Mouse (Mus musculus): ENCODE results near the gene Aars.

DNA sequence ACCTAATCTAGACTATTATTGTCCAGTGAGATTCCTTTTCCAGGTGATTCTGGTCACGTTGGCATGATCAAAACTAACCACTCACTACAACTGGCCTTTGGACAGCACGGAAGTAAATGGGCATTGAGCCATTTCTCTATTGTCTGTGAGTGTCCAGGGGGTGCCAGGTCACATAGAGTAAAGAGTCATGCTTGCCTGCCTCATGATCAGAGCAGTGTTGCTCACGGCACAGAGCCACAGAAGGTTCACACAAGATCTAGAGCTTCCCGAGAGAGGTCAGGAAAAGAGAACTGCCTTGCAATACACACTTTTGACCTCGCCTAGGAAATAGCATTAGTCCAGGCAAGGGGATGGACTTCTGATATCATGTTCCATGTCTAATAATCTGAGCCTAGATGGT is 46.5 kb downstream of the Aars start:
- TF ChIP-seq POLR2A (IDR thresholded peaks at IDR 0.05; ENCODE audit: insufficient read depth, low read depth, low read length) (no peak), CTCF (IDR thresholded peaks at IDR 0.05; ENCODE audit: insufficient read depth, low read depth, low read length) (no peak)

Measured in olfactory bulb, adult 2 months (tissue).